Mouse (Mus musculus) liver, embryonic 14.5 days (tissue): Measurements from ENCODE around the gene Rtn4ip1.

Source experiments
- CTCF ChIP-seq: IDR thresholded peaks from 2 replicates; pipeline ENCODE4 v1.5.1; 2016; ENCODE audit warnings: antibody characterized with exemption, low read depth, control low read depth
- EP300 ChIP-seq: IDR thresholded peaks from 2 replicates; pipeline ENCODE4 v1.6.1; 2016; ENCODE audit warnings: antibody characterized with exemption, low read depth

- TF ChIP-seq CTCF (no peak), EP300 (no peak)
These were observed 27.0 kb downstream of the Rtn4ip1 start for GRCm38 (mm10) chr10:43928596-43928995.
